Mouse (Mus musculus): ENCODE data around the gene Ccdc162. TPM values are rescaled to one million over a fixed set of nuclear protein-coding genes. Genes with fewer than 3 reads are reported as not detected.

Ccdc162 gene
- total and polyA plus RNA-seq, 2 experiments from 2014 or later: 0.16 TPM; not detected in 1

DNA sequence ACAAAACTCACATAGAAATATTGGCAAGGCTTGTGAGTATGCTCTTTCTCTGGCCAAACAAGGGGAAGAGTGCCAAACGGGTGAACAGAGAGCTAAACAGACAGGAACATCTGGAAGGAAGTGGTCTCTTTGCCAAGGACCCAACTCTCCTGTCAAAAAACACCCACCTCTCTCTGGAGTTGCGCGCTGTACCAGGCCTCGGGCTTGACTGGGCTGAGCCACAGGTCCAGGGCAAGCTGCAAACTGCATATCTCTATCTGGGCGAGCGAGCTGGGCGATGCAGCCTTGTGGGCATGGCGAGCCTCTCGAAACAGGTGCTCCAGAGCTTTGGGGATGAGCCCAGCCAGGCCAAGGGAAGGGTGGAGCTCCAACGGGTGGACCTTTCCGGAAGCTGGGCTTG is 82.6 kb downstream of the Ccdc162 start:
- no peak for DNase-seq (ENCODE audit: low spot score)
- Histone ChIP-seq H3K27me3 (ENCODE audit: control insufficient read depth, insufficient read depth, low read length) (no peaks in the 10 kb centered on the region), H3K4me2 (ENCODE audit: low read depth, low read length) (no peak overlapping the region), H3K4me3 (ENCODE audit: low read depth, low read length) (no peak overlapping the region), H3K27ac (ENCODE audit: low read depth) (no peak overlapping the region), H3K36me3 (replicated peaks; ENCODE audit: control insufficient read depth, insufficient read depth, low read length) (no peaks in the 10 kb centered on the region), H3K9me3 (replicated peaks; ENCODE audit: control insufficient read depth, low read length) (no peaks in the 10 kb centered on the region), H3K9ac (replicated peaks; ENCODE audit: low read depth, low read length) (no peak overlapping the region), H3K4me1 (ENCODE audit: control insufficient read depth, insufficient read depth) (no peaks in the 10 kb centered on the region)
- ATAC-seq (ENCODE audit: insufficient read depth, low read depth): no peak
- no peak for TF ChIP-seq EP300 (IDR thresholded peaks at IDR 0.05; ENCODE audit: low read depth)
- TF ChIP-seq CTCF (IDR thresholded peaks at IDR 0.05; ENCODE audit: low read depth): no peak
- 90% methylated on average over 11 of the region's 11 CpGs for WGBS

DNA sequence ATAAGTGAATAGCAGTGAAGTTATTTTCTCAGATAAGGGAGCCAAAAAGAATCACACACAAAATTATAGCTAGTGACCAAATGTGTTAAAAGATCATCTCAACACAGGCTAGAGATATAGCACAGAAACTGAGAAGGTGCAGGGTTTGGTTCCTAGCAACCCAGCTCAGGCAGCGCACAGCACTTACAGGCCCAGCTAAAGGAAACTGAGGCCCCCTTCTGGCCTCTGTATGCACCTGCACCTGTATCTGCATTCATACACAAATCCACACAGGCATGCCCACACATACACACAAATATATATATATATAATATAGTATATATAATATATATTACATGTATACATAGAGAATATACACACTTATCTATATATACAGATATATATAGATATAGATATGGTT is 84.4 kb downstream of the Ccdc162 start:
- no peak for ATAC-seq (ENCODE audit: insufficient read depth, low read depth)
- Histone ChIP-seq H3K9me3 (replicated peaks; ENCODE audit: control insufficient read depth, low read length) (no peaks in the 10 kb centered on the region), H3K9ac (replicated peaks; ENCODE audit: low read depth, low read length) (no peak overlapping the region), H3K4me3 (ENCODE audit: low read depth, low read length) (no peak overlapping the region), H3K27ac (ENCODE audit: low read depth) (no peak overlapping the region), H3K27me3 (ENCODE audit: control insufficient read depth, insufficient read depth, low read length) (no peaks in the 10 kb centered on the region), H3K36me3 (replicated peaks; ENCODE audit: control insufficient read depth, insufficient read depth, low read length) (no peaks in the 10 kb centered on the region), H3K4me2 (ENCODE audit: low read depth, low read length) (no peak overlapping the region), H3K4me1 (ENCODE audit: control insufficient read depth, insufficient read depth) (no peaks in the 10 kb centered on the region)
- WGBS: 100% methylated on average over 1 of the region's 1 CpGs
- TF ChIP-seq EP300 (IDR thresholded peaks at IDR 0.05; ENCODE audit: low read depth): no peak
- no peak for TF ChIP-seq CTCF (IDR thresholded peaks at IDR 0.05; ENCODE audit: low read depth)
- no peak for DNase-seq (ENCODE audit: low spot score)

DNA sequence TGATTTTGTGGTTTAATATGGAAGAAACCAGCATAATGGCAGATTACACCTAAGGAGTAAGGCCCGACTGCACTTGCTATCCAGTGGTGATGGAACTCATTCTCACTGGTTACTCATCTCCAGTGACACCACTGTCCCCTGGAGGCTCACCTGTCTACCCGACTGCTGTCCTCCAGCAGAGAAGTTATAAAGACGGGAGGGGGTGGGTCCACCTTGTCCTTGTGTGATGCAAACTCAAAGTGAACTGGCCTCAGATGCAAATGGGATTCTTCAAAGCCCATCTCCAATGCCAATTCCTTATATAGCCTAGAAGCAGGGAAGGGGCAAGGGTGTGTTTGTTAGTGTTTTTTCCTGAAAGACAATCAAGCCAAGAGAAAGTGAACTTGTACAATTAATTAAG is 89.4 kb downstream of the Ccdc162 start:
- no peak overlapping the region for H3K4me3 ChIP-seq (ENCODE audit: low read depth, low read length)
- 87% methylated on average over 3 of the region's 3 CpGs for WGBS
- TF ChIP-seq CTCF (IDR thresholded peaks at IDR 0.05; ENCODE audit: low read depth): no peak
- no peak for TF ChIP-seq EP300 (IDR thresholded peaks at IDR 0.05; ENCODE audit: low read depth)
- H3K4me1 ChIP-seq (ENCODE audit: control insufficient read depth, insufficient read depth): no peaks in the 10 kb centered on the region
- no peaks in the 10 kb centered on the region for H3K9me3 ChIP-seq (replicated peaks; ENCODE audit: control insufficient read depth, low read length)
- no peak overlapping the region for H3K9ac ChIP-seq (replicated peaks; ENCODE audit: low read depth, low read length)
- H3K4me2 ChIP-seq (ENCODE audit: low read depth, low read length): no peak overlapping the region
- H3K36me3 ChIP-seq (replicated peaks; ENCODE audit: control insufficient read depth, insufficient read depth, low read length): no peaks in the 10 kb centered on the region
- DNase-seq (ENCODE audit: low spot score) (no peak), ATAC-seq (ENCODE audit: insufficient read depth, low read depth) (no peak)
- H3K27me3 ChIP-seq (ENCODE audit: control insufficient read depth, insufficient read depth, low read length): no peaks in the 10 kb centered on the region
- H3K27ac ChIP-seq (ENCODE audit: low read depth): no peak overlapping the region

DNA sequence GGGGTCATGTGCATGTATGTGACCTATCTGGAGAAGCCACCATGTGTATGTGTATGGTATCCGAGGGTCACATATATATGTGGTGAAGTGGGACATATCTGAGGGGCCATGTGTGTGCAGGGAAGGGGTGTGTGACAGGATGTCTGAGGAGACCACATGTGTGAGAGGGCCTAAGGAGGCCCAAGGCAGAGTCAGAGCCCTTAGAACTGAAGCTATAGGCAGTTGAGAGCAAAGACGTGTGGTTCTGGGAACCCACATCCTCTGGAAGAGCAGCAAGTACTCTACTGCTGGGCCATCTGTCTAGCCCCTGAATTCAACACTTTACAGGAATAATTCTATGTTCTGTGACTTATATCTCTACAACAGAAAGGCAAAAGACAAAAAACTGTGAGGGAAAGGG is 96.4 kb downstream of the Ccdc162 start:
- Histone ChIP-seq H3K36me3 (replicated peaks; ENCODE audit: control insufficient read depth, insufficient read depth, low read length) (no peaks in the 10 kb centered on the region), H3K9ac (replicated peaks; ENCODE audit: low read depth, low read length) (no peak overlapping the region), H3K9me3 (replicated peaks; ENCODE audit: control insufficient read depth, low read length) (no peaks in the 10 kb centered on the region), H3K4me1 (ENCODE audit: control insufficient read depth, insufficient read depth) (no peaks in the 10 kb centered on the region), H3K4me3 (ENCODE audit: low read depth, low read length) (no peak overlapping the region), H3K27ac (ENCODE audit: low read depth) (no peak overlapping the region; the same call in 1 of the 2 replicates), H3K27me3 (ENCODE audit: control insufficient read depth, insufficient read depth, low read length) (no peaks in the 10 kb centered on the region), H3K4me2 (ENCODE audit: low read depth, low read length) (no peak overlapping the region)
- no peak for TF ChIP-seq CTCF (IDR thresholded peaks at IDR 0.05; ENCODE audit: low read depth)
- TF ChIP-seq EP300 (IDR thresholded peaks at IDR 0.05; ENCODE audit: low read depth): no peak
- ATAC-seq (ENCODE audit: insufficient read depth, low read depth) (no peak), DNase-seq (ENCODE audit: low spot score) (no peak)
- WGBS: 93% methylated on average over 2 of the region's 2 CpGs

DNA sequence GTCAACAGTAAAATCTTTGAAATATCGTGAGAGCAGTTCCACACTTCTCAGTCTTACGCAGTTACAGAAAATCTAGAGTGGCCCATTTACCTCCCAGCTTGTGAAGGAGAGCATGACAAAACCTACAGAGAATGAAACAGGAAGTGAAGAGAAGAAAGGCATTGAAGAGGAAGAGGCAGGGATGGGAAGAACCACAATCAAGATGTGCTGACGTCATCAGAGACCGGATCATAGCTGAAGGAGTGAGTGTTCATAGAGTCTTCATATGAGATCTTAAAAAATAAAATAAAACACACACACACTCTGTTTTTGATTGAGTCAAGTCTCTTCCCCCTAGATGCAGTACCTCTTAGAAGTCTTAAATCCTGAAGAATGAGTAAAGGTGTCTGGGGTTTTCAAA is 100.9 kb downstream of the Ccdc162 start:
- no peak for TF ChIP-seq EP300 (IDR thresholded peaks at IDR 0.05; ENCODE audit: low read depth)
- TF ChIP-seq CTCF (IDR thresholded peaks at IDR 0.05; ENCODE audit: low read depth): no peak
- DNase-seq (ENCODE audit: low spot score) (no peak), ATAC-seq (ENCODE audit: insufficient read depth, low read depth) (no peak)
- Histone ChIP-seq H3K27ac (ENCODE audit: low read depth) (no peak overlapping the region), H3K27me3 (ENCODE audit: control insufficient read depth, insufficient read depth, low read length) (no peaks in the 10 kb centered on the region), H3K4me2 (ENCODE audit: low read depth, low read length) (no peak overlapping the region), H3K4me1 (ENCODE audit: control insufficient read depth, insufficient read depth) (no peaks in the 10 kb centered on the region), H3K9ac (replicated peaks; ENCODE audit: low read depth, low read length) (no peak overlapping the region), H3K4me3 (ENCODE audit: low read depth, low read length) (no peak overlapping the region), H3K36me3 (replicated peaks; ENCODE audit: control insufficient read depth, insufficient read depth, low read length) (no peaks in the 10 kb centered on the region), H3K9me3 (replicated peaks; ENCODE audit: control insufficient read depth, low read length) (no peaks in the 10 kb centered on the region)
- 82% methylated on average over 4 of the region's 4 CpGs for WGBS

DNA sequence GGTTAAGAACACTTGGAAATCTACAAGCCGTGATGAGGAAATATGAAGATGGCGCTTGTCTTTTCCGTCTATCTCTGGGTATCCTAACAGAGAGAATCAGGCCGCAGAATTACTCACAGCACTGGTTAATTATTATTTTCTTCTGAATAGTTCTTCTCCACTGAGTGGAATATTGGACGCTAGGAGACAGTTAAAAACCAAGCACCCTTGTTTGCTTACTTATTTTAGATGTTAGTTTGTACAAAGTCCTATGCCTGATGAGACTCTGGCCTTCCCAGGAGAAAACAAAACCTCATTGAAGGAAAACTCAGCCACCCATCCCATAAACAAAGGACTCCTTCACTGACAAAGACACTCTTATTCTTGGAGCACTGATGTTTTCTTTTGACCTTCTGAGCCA is 104.5 kb downstream of the Ccdc162 start:
- ATAC-seq (ENCODE audit: insufficient read depth, low read depth): no peak
- DNase-seq (ENCODE audit: low spot score): no peak
- TF ChIP-seq EP300 (IDR thresholded peaks at IDR 0.05; ENCODE audit: low read depth): no peak
- no peak for TF ChIP-seq CTCF (IDR thresholded peaks at IDR 0.05; ENCODE audit: low read depth)
- Histone ChIP-seq H3K4me2 (ENCODE audit: low read depth, low read length) (no peak overlapping the region), H3K9ac (replicated peaks; ENCODE audit: low read depth, low read length) (no peak overlapping the region), H3K4me3 (ENCODE audit: low read depth, low read length) (no peak overlapping the region), H3K9me3 (replicated peaks; ENCODE audit: control insufficient read depth, low read length) (no peaks in the 10 kb centered on the region), H3K27ac (ENCODE audit: low read depth) (no peak overlapping the region), H3K36me3 (replicated peaks; ENCODE audit: control insufficient read depth, insufficient read depth, low read length) (no peaks in the 10 kb centered on the region), H3K4me1 (ENCODE audit: control insufficient read depth, insufficient read depth) (0 out of 2 replicates have a peak, but pooled peaks cover 2% of the 10 kb centered on the region), H3K27me3 (ENCODE audit: control insufficient read depth, insufficient read depth, low read length) (no peaks in the 10 kb centered on the region)
- 88% methylated on average over 5 of the region's 5 CpGs for WGBS

Data from heart, postnatal 0 days (tissue).